Mouse (Mus musculus): ENCODE data around the gene Bckdha. TPM values are rescaled to one million over a fixed set of nuclear protein-coding genes. Genes with fewer than 3 reads are reported as not detected.

Gene Bckdha
- polyA plus RNA-seq, 1 experiment from 2014 or later = 64.6 TPM

DNA sequence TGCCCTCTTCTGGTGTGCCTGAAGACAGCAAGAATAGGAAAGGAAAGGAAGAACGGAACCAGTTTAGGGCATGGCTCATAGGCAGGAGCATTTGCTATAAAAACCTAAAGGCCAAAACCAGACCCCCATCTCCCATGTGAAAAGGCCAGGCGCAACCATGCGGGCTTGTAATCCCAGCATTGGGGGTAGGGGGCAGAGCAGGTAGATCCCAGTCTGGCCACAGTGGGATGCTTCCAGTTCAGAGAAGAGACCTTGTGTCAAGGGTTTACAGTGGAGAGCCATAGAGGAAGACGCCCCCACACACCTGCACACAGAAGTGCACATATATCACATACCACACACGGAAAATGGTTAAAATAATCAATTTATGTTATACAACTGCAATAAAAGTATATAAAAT is 44.7 kb downstream of the Bckdha start:
- H3K9me3 ChIP-seq (ENCODE audit: control insufficient read depth, low read length) = no peaks in the 10 kb centered on the region
- no peak for ATAC-seq (ENCODE audit: low read depth)
- H3K27me3 ChIP-seq (ENCODE audit: control insufficient read depth, insufficient read depth, low read depth, low read length) = no peaks in the 10 kb centered on the region; the same call in 1 of the 2 replicates
- no peak overlapping the region for H3K4me2 ChIP-seq (ENCODE audit: low read depth, low read length)
- H3K9ac ChIP-seq (ENCODE audit: low read length) = no peak overlapping the region
- H3K4me1 ChIP-seq (replicated peaks; ENCODE audit: control insufficient read depth, insufficient read depth, low read length) = no peaks in the 10 kb centered on the region; the same call in 1 of the 2 replicates
- no peak overlapping the region for H3K27ac ChIP-seq (ENCODE audit: low read length)
- H3K36me3 ChIP-seq (ENCODE audit: control insufficient read depth, insufficient read depth, low read length) = no peaks in the 10 kb centered on the region
- 90% methylated on average over 5 of the region's 5 CpGs for WGBS
- no peak overlapping the region for H3K4me3 ChIP-seq (ENCODE audit: low read length)

DNA sequence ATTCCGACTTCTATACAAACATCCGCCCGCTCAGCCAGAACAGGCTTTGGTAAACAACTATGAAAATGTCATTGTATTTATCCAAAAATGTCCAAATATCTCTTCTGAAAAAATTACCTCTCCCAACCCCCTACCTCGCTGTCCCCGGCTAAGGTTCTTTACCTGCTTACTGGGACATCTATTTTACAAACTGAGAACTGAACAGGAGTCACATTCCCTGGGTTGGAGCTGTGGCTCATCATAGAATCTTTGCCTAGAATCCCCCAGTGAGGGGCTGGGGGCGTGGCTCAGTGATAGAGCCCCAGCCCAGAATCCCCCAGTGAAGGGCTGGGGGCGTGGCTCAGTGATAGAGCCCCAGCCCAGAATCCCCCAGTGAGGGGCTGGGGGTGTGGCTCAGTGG is 47.3 kb downstream of the Bckdha start:
- 30% methylated on average over 7 of the region's 7 CpGs for WGBS
- Histone ChIP-seq H3K27ac (ENCODE audit: low read length) (no peak overlapping the region), H3K27me3 (ENCODE audit: control insufficient read depth, insufficient read depth, low read depth, low read length) (no peaks in the 10 kb centered on the region; the same call in 1 of the 2 replicates), H3K9ac (ENCODE audit: low read length) (no peak overlapping the region), H3K9me3 (ENCODE audit: control insufficient read depth, low read length) (no peaks in the 10 kb centered on the region), H3K4me2 (ENCODE audit: low read depth, low read length) (no peak overlapping the region), H3K4me1 (replicated peaks; ENCODE audit: control insufficient read depth, insufficient read depth, low read length) (no peaks in the 10 kb centered on the region), H3K36me3 (ENCODE audit: control insufficient read depth, insufficient read depth, low read length) (no peaks in the 10 kb centered on the region), H3K4me3 (ENCODE audit: low read length) (no peak overlapping the region)
- ATAC-seq (ENCODE audit: low read depth) = no peak

DNA sequence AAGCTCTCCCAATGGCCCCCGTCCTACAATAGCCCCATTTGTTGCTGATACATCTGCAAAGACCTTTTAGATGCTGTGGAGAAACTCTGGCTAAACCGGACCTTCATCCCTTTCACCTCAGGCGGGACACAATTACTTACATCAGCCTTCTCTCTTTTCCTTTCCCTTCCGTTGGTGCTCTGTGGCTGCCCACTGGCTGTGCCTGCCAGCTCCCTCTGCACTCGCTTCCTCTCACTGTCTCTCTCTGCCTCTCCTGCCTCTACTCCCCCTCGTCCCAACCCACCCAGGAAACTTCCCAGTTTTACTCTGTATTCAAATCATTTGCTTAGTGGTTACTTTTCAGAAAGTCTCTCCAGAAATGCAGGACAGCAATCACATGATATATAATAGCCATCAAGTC is 48.7 kb downstream of the Bckdha start:
- Histone ChIP-seq H3K9ac (ENCODE audit: low read length) (no peak overlapping the region), H3K4me2 (ENCODE audit: low read depth, low read length) (no peak overlapping the region), H3K9me3 (ENCODE audit: control insufficient read depth, low read length) (no peaks in the 10 kb centered on the region), H3K4me1 (replicated peaks; ENCODE audit: control insufficient read depth, insufficient read depth, low read length) (no peaks in the 10 kb centered on the region), H3K36me3 (ENCODE audit: control insufficient read depth, insufficient read depth, low read length) (no peaks in the 10 kb centered on the region), H3K27ac (ENCODE audit: low read length) (no peak overlapping the region), H3K4me3 (ENCODE audit: low read length) (no peak overlapping the region), H3K27me3 (ENCODE audit: control insufficient read depth, insufficient read depth, low read depth, low read length) (no peaks in the 10 kb centered on the region; the same call in 1 of the 2 replicates)
- ATAC-seq (ENCODE audit: low read depth) = no peak
- 32% methylated on average over 6 of the region's 6 CpGs for WGBS

DNA sequence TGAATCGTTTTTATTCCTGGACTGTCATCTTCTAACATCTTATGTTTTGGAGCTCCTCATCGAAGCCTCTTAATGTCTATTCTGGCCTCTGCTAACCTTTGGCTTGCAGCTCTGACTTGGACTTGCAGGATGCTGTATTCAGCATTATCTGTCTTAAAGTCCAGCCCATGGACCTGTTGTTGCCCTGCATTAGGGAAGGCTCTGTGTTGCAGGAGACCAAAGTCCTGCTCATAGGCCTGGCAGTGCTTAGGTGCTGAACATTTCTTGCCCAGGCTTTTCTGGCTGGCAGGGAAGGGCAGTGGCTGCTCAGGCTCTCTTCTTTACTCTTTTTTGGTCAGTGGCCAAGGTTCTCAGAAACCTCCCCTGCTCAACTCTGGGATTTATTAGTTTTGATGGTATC is 51.6 kb downstream of the Bckdha start:
- no peaks in the 10 kb centered on the region for H3K36me3 ChIP-seq (ENCODE audit: control insufficient read depth, insufficient read depth, low read length)
- H3K27me3 ChIP-seq (ENCODE audit: control insufficient read depth, insufficient read depth, low read depth, low read length) = no peaks in the 10 kb centered on the region; the same call in 1 of the 2 replicates
- H3K4me3 ChIP-seq (ENCODE audit: low read length) = no peak overlapping the region
- H3K4me2 ChIP-seq (ENCODE audit: low read depth, low read length) = no peak overlapping the region
- 64% methylated on average over 2 of the region's 2 CpGs for WGBS
- H3K9ac ChIP-seq (ENCODE audit: low read length) = no peak overlapping the region
- no peak overlapping the region for H3K27ac ChIP-seq (ENCODE audit: low read length)
- no peaks in the 10 kb centered on the region for H3K9me3 ChIP-seq (ENCODE audit: control insufficient read depth, low read length)
- no peaks in the 10 kb centered on the region for H3K4me1 ChIP-seq (replicated peaks; ENCODE audit: control insufficient read depth, insufficient read depth, low read length)
- no peak for ATAC-seq (ENCODE audit: low read depth)

DNA sequence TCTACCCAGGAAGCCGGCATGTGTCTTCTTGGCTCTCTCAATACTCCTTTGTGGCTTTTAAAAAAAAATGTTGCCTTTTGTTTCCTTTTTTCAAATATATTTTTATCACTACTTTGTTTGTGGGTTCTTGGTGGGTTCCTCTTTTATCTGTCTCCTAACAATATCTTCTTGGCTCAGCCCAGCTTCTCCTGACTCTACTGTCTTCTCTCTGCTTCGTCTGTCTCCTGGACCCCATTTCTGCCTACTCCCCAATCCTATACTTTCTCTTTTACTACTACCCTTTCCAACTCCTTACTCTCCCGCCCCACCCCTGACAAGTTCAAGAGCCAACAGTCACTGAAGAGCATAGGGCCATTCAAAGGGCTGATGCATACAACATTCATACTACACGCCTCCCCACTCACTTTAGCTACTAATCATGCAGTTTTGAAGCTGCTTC is 52.1 kb downstream of the Bckdha start:
- Histone ChIP-seq H3K9me3 (ENCODE audit: control insufficient read depth, low read length) (no peaks in the 10 kb centered on the region), H3K36me3 (ENCODE audit: control insufficient read depth, insufficient read depth, low read length) (no peaks in the 10 kb centered on the region), H3K4me2 (ENCODE audit: low read depth, low read length) (no peak overlapping the region), H3K4me3 (ENCODE audit: low read length) (no peak overlapping the region), H3K27ac (ENCODE audit: low read length) (no peak overlapping the region), H3K4me1 (replicated peaks; ENCODE audit: control insufficient read depth, insufficient read depth, low read length) (no peaks in the 10 kb centered on the region), H3K9ac (ENCODE audit: low read length) (no peak overlapping the region), H3K27me3 (ENCODE audit: control insufficient read depth, insufficient read depth, low read depth, low read length) (no peaks in the 10 kb centered on the region; the same call in 1 of the 2 replicates)
- ATAC-seq (ENCODE audit: low read depth) = no peak
- 71% methylated on average over 4 of the region's 4 CpGs for WGBS

DNA sequence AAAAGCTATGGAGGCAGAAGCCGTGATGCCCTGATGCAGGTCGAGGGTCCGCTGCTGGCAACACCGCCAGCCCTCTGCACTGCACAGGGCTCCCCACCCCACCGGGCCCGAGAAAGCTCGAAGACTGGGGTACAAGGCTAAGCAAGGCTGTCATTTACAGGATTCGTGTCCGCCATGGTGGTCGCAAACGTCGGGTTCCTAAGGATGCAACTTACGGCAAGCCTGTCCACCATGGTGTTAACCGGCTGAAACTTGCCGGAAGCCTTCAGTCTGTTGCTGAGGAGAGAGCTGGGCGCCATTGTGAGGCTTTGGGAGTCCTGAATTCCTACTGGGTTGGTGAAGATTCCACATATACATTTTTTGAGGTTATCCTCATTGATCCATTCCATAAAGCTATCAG is 57.4 kb downstream of the Bckdha start:
- Histone ChIP-seq H3K9ac (ENCODE audit: low read length) (no peak overlapping the region), H3K27me3 (ENCODE audit: control insufficient read depth, insufficient read depth, low read depth, low read length) (no peaks in the 10 kb centered on the region), H3K4me2 (ENCODE audit: low read depth, low read length) (no peak overlapping the region), H3K36me3 (ENCODE audit: control insufficient read depth, insufficient read depth, low read length) (no peaks in the 10 kb centered on the region), H3K4me1 (replicated peaks; ENCODE audit: control insufficient read depth, insufficient read depth, low read length) (no peaks in the 10 kb centered on the region), H3K9me3 (ENCODE audit: control insufficient read depth, low read length) (no peaks in the 10 kb centered on the region), H3K27ac (ENCODE audit: low read length) (no peak overlapping the region), H3K4me3 (ENCODE audit: low read length) (no peak overlapping the region)
- WGBS = 86% methylated on average over 16 of the region's 16 CpGs
- no peak for ATAC-seq (ENCODE audit: low read depth)

DNA sequence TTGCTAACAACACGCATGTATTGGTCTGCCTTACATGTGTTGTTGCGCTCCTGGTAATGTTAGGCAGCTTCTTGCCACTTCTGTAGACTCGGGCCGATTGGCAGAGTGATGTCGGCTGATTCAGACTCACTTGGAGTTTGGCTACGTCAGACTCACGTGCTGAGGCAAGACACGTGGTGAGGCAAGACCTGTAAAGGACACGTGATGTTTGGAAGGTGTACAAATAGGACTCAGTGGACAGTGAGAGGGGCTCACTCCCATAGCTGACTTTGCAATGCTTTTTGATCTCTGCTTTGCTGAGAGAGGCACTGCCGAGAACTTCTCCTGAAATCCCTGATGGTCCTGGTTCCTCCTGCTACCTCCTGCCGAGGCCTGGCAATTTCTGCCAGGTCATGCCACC is 58.1 kb downstream of the Bckdha start:
- Histone ChIP-seq H3K4me3 (ENCODE audit: low read length) (no peak overlapping the region), H3K9me3 (ENCODE audit: control insufficient read depth, low read length) (no peaks in the 10 kb centered on the region), H3K4me1 (replicated peaks; ENCODE audit: control insufficient read depth, insufficient read depth, low read length) (no peaks in the 10 kb centered on the region), H3K9ac (ENCODE audit: low read length) (no peak overlapping the region), H3K27ac (ENCODE audit: low read length) (no peak overlapping the region), H3K4me2 (ENCODE audit: low read depth, low read length) (no peak overlapping the region), H3K36me3 (ENCODE audit: control insufficient read depth, insufficient read depth, low read length) (no peaks in the 10 kb centered on the region), H3K27me3 (ENCODE audit: control insufficient read depth, insufficient read depth, low read depth, low read length) (no peaks in the 10 kb centered on the region)
- no peak for ATAC-seq (ENCODE audit: low read depth)
- WGBS = 83% methylated on average over 11 of the region's 11 CpGs

DNA sequence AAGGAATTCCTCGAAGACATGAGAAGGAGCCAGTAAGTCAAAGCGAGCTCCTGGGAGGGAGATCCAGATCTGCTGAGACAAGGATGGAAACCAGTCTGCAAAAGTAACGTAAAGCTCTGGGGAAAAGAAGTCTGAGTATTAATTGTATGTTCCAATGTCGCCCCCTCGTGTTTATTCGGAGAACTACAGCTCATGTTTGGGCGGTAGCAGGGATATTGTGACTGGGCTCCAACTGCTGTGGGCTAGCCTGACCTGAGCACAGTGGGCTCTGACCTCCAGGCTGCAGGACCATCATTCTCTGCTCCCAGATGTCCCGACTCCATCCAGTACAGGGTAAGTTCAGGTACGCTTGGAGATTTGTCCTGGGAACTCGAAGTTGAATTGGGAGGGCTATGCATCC is 59.1 kb downstream of the Bckdha start:
- Histone ChIP-seq H3K9ac (ENCODE audit: low read length) (no peak overlapping the region), H3K36me3 (ENCODE audit: control insufficient read depth, insufficient read depth, low read length) (no peaks in the 10 kb centered on the region), H3K4me2 (ENCODE audit: low read depth, low read length) (no peak overlapping the region), H3K9me3 (ENCODE audit: control insufficient read depth, low read length) (no peaks in the 10 kb centered on the region), H3K4me3 (ENCODE audit: low read length) (no peak overlapping the region), H3K27ac (ENCODE audit: low read length) (no peak overlapping the region), H3K27me3 (ENCODE audit: control insufficient read depth, insufficient read depth, low read depth, low read length) (no peaks in the 10 kb centered on the region), H3K4me1 (replicated peaks; ENCODE audit: control insufficient read depth, insufficient read depth, low read length) (no peaks in the 10 kb centered on the region)
- ATAC-seq (ENCODE audit: low read depth) = 0 out of 2 replicates have a peak, but pooled peaks have one; percentile 12
- WGBS = 9% methylated on average over 10 of the region's 10 CpGs

DNA sequence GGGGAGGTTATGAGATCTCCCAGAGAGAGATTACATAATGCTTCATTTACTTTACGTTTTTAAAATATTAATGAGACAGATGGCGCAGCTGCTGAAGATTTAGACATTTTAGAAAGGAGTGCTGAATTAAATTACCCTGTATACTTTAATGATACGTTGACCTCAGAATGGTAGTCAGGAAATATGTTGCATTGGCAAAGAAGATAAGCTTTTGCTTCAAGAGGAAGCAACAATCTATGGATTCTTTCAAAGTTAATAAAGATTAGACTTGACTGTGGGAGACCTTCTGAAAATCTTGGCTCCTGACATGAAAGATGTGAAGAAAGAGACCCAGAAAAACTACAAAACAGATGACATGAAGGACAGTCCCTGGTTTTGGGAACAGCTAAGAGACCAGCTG is 64.9 kb downstream of the Bckdha start:
- Histone ChIP-seq H3K27ac (ENCODE audit: low read length) (no peak overlapping the region), H3K27me3 (ENCODE audit: control insufficient read depth, insufficient read depth, low read depth, low read length) (no peaks in the 10 kb centered on the region), H3K36me3 (ENCODE audit: control insufficient read depth, insufficient read depth, low read length) (no peaks in the 10 kb centered on the region), H3K4me3 (ENCODE audit: low read length) (no peak overlapping the region), H3K4me2 (ENCODE audit: low read depth, low read length) (no peak overlapping the region), H3K9ac (ENCODE audit: low read length) (no peak overlapping the region), H3K4me1 (replicated peaks; ENCODE audit: control insufficient read depth, insufficient read depth, low read length) (no peaks in the 10 kb centered on the region), H3K9me3 (ENCODE audit: control insufficient read depth, low read length) (no peaks in the 10 kb centered on the region)
- no peak for ATAC-seq (ENCODE audit: low read depth)
- WGBS = 60% methylated on average over 3 of the region's 3 CpGs

DNA sequence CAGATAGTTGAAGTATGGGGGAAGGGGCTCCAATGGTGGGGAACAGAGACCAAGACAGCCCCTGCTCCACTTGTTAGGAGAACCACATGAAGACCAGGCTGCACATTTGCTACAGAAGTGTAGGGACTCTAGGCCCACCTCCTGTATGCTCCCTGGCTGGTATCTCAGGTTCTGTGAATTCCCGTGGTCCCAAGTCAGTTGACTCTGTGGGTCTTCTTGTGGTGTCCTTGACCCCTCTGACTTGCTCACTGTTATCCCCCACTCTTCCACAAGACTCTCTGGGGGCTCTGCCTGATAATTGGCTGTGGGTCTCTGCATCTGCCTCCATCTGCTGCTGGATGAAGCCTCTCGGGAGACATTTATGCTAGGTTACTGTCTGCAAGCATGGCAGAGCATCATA is 67.6 kb downstream of the Bckdha start:
- no peak for ATAC-seq (ENCODE audit: low read depth)

More for the DNA sequence above, 67.6 kb downstream of the Bckdha start:
- Histone ChIP-seq H3K9me3 (ENCODE audit: control insufficient read depth, low read length) (no peaks in the 10 kb centered on the region), H3K36me3 (ENCODE audit: control insufficient read depth, insufficient read depth, low read length) (no peaks in the 10 kb centered on the region), H3K27ac (ENCODE audit: low read length) (no peak overlapping the region), H3K4me1 (replicated peaks; ENCODE audit: control insufficient read depth, insufficient read depth, low read length) (no peaks in the 10 kb centered on the region), H3K4me2 (ENCODE audit: low read depth, low read length) (no peak overlapping the region), H3K9ac (ENCODE audit: low read length) (no peak overlapping the region), H3K4me3 (ENCODE audit: low read length) (no peak overlapping the region), H3K27me3 (ENCODE audit: control insufficient read depth, insufficient read depth, low read depth, low read length) (no peaks in the 10 kb centered on the region)
- 80% methylated on average over 2 of the region's 2 CpGs for whole genome bisulfite sequencing
